Mouse (Mus musculus): ENCODE measurements around the gene Nmrk2. TPM values are rescaled to one million over a fixed set of nuclear protein-coding genes. Genes with fewer than 3 reads are reported as not detected.
"Not testable (repeated sequence)": the region's sequence is repeated elsewhere in the genome, so short reads cannot be mapped to it uniquely, and the experiment has no call there.

The Nmrk2 gene
- total RNA-seq, 2 experiments from 2014 or later = 7.8 to 7.9 TPM

- intact Hi-C loops (cut with DNase I) = loop anchor here (10.0 kb wide), 1 partner anchor 254 kb away; no protein-coding TSS in a partner anchor
- DNase-seq = no peak
Measured at GRCm38 (mm10) chr10:81190912-81191321, 10.9 kb downstream of the Nmrk2 start.

GRCm38 (mm10) chr10:81190236-81190911 is 11.5 kb downstream of the Nmrk2 start:
- intact Hi-C loops (cut with DNase I) = loop anchor here (10.0 kb wide), 1 partner anchor 254 kb away; no protein-coding TSS in a partner anchor
- DNase-seq = no peak

GRCm38 (mm10) chr10:81189821-81190220 is 12.0 kb downstream of the Nmrk2 start:
- intact Hi-C loops (cut with DNase I) = loop anchor here (10.0 kb wide), 1 partner anchor 255 kb away; no protein-coding TSS in a partner anchor
- no peak for DNase-seq

- intact Hi-C loops (cut with DNase I) = no loop called here
- no peak for DNase-seq
Measured at GRCm38 (mm10) chr10:81187161-81187560, 14.7 kb downstream of the Nmrk2 start.

GRCm38 (mm10) chr10:81184765-81185164 is 17.1 kb downstream of the Nmrk2 start:
- DNase-seq = no peak
- intact Hi-C loops (cut with DNase I) = no loop called here

- no peak for DNase-seq
- intact Hi-C loops (cut with DNase I) = no loop called here
Measured at GRCm38 (mm10) chr10:81183805-81184204, 18.0 kb downstream of the Nmrk2 start, which contains the start of gene 4930442H23Rik. TSS of gene 4930442H23Rik (minus strand) at chr10:81183849.

GRCm38 (mm10) chr10:81182336-81183333 is 19.2 kb downstream of the Nmrk2 start, which contains the start of gene Dapk3:
TSS of gene Dapk3 (plus strand) at chr10:81183005.
- peak; percentile 90 to 96 for DNase-seq
- intact Hi-C loops (cut with DNase I) = no loop called here

- intact Hi-C loops (cut with DNase I); DNase-seq: not testable (repeated sequence)
Measured at GRCm38 (mm10) chr10:81181860-81182259, 20.0 kb downstream of the Nmrk2 start.

GRCm38 (mm10) chr10:81180946-81181345 is 20.9 kb downstream of the Nmrk2 start:
- DNase-seq = no peak
- intact Hi-C loops (cut with DNase I) = no loop called here

- intact Hi-C loops (cut with DNase I) = loop anchor here (5.0 kb wide), 1 partner anchor 42 kb away; the partner anchor contains the start of gene Zbtb7a
- no peak for DNase-seq
Measured at GRCm38 (mm10) chr10:81179451-81180342, 22.2 kb downstream of the Nmrk2 start.

GRCm38 (mm10) chr10:81178927-81179326 is 22.9 kb downstream of the Nmrk2 start:
- no peak for DNase-seq
- intact Hi-C loops (cut with DNase I) = loop anchor here (5.0 kb wide), 1 partner anchor 42 kb away; the partner anchor contains the start of gene Zbtb7a

- DNase-seq = no peak
- intact Hi-C loops (cut with DNase I) = loop anchor here (5.0 kb wide), 1 partner anchor 41 kb away; the partner anchor contains the start of gene Zbtb7a
Measured at GRCm38 (mm10) chr10:81177958-81178712, 23.7 kb downstream of the Nmrk2 start.

- intact Hi-C loops (cut with DNase I) = loop anchor here (5.0 kb wide), 1 partner anchor 40 kb away; the partner anchor contains the start of gene Zbtb7a
- peak in 1 of 2 experiments; percentile 45 for DNase-seq
Measured at GRCm38 (mm10) chr10:81177491-81177925, 24.3 kb downstream of the Nmrk2 start.

GRCm38 (mm10) chr10:81176466-81177271 is 25.2 kb downstream of the Nmrk2 start, which contains the start of gene Eef2:
TSS of gene Eef2 (plus strand) at chr10:81176631.
- peak; percentile 100 for DNase-seq
- intact Hi-C loops (cut with DNase I) = loop anchor here (5.0 kb wide), 1 partner anchor 39 kb away; the partner anchor contains the start of gene Zbtb7a

- DNase-seq = no peak
- intact Hi-C loops (cut with DNase I) = loop anchor here (2.0 to 5.0 kb wide), 2 partner anchors 39 to 175 kb away; partner anchors contain the start of gene Zbtb7a
Measured at GRCm38 (mm10) chr10:81175936-81176465, 25.9 kb downstream of the Nmrk2 start.

GRCm38 (mm10) chr10:81175345-81175701 is 26.5 kb downstream of the Nmrk2 start:
- intact Hi-C loops (cut with DNase I) = loop anchor here (2.0 to 5.0 kb wide), 2 partner anchors 38 to 175 kb away; partner anchors contain the start of gene Zbtb7a
- not testable (repeated sequence) for DNase-seq

- DNase-seq = peak; percentile 88 to 92
- intact Hi-C loops (cut with DNase I) = loop anchor here (2.0 to 5.0 kb wide), 2 partner anchors 37 to 174 kb away; partner anchors contain the start of gene Zbtb7a
Measured at GRCm38 (mm10) chr10:81174617-81175344, 27.1 kb downstream of the Nmrk2 start.
